Mouse (Mus musculus) liver, postnatal 0 days (tissue): Measurements from ENCODE around the gene Rtkn.

ENCODE experiments used
- CTCF ChIP-seq: sonication (generic); IDR thresholded peaks from 2 replicates; pipeline ENCODE4 v1.5.1; 2016; ENCODE audit warnings: antibody characterized with exemption, low read depth
- EP300 ChIP-seq: IDR thresholded peaks from 2 replicates; pipeline ENCODE4 v1.6.1; 2016; ENCODE audit warnings: antibody characterized with exemption, low read depth, mild to moderate bottlenecking

DNA sequence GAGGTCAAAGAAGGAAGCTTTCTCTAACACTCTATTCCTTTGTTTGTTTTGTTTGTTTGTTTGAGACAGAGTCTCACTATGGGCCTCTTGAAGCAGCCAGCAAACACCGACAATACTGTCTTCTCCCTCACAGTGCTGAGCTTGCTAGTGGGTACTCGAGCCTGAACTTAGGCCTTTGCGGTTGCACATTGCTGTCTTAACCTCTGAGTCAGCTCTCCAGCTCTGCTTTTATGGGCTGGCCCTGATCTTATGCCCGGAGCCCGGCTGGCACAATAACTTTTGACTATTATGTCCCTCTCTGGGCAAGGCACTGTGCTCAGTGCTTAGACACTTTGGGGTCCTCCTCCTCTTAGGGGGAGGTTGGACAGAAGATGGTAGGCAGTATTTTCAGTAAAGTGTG, 34.6 kb downstream of the Rtkn start:
- TF ChIP-seq CTCF (no peak), EP300 (no peak)
